Mouse (Mus musculus) lung, adult 2 months (tissue): Measurements from ENCODE around the gene Mmp2.

ENCODE experiments used
- CTCF ChIP-seq: fragments of 200-500 bp; IDR thresholded peaks from 2 replicates; pipeline ENCODE4 v1.5.1; 2011; ENCODE audit warnings: mild to moderate bottlenecking, low read length, control low read depth; ENCODE audit not compliant: insufficient read depth
- POLR2A ChIP-seq: fragments of 200-500 bp; IDR thresholded peaks from 2 replicates; pipeline ENCODE4 v1.6.1; 2011; ENCODE audit warnings: low read depth, mild to moderate bottlenecking, control low read depth, low read length, borderline replicate concordance; ENCODE audit errors: extremely low read depth

DNA sequence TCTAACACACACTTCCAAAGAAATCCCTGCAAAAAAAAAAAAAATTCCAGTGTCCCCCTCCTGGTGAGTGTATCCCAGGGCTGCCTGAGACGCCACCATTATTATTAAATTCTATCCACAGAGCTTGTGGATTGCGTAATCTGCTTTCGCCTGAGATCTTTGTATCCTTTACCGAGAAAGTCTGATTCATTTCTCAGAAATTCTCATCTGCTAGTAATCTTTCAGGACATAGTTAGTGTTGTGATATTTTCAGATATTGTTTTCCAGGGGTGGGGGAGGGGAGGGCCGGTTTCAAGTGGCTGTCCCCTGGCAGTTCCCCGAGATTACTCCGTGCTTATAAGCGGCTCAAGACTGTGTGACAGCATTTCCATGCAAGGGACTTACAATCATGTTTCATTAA lies 25.9 kb upstream of the Mmp2 start:
- TF ChIP-seq CTCF: no peak
- TF ChIP-seq POLR2A: no peak
